Mouse (Mus musculus) ES-Bruce4 (cell line): ENCODE results near the gene Dtx1. TPM values are rescaled to one million over a fixed set of nuclear protein-coding genes. Genes with fewer than 3 reads are reported as not detected.
A peak's percentile ranks its signal among the peaks of the same experiment; 100 is the strongest.

Experiments
- H3K27ac ChIP-seq: 2 replicates; pipeline ENCODE4 v1.5.1; 2012; ENCODE audit warnings: low read length, inconsistent platforms; ENCODE audit not compliant: insufficient read depth
- H3K27me3 ChIP-seq: 2 replicates; pipeline ENCODE4 v1.6.1; 2012; ENCODE audit warnings: mild to moderate bottlenecking, low read length, inconsistent platforms; ENCODE audit not compliant: control insufficient read depth, poor library complexity, insufficient read depth, severe bottlenecking
- H3K36me3 ChIP-seq: 2 replicates; pipeline ENCODE4 v1.6.1; 2012; ENCODE audit warnings: inconsistent platforms, mild to moderate bottlenecking, low read length, moderate library complexity; ENCODE audit not compliant: control insufficient read depth, poor library complexity, insufficient read depth, severe bottlenecking
- H3K4me1 ChIP-seq: one replicate; pipeline ENCODE4 v1.8.1; 2011; ENCODE audit warnings: low read length; ENCODE audit not compliant: control insufficient read depth, insufficient read depth
- H3K4me3 ChIP-seq: 2 replicates; pipeline ENCODE4 v1.5.1; 2011; ENCODE audit warnings: low read depth, mild to moderate bottlenecking, low read length
- H3K9ac ChIP-seq: 2 replicates; pipeline ENCODE4 v1.6.1; 2012; ENCODE audit warnings: low read depth, mild to moderate bottlenecking, inconsistent platforms; ENCODE audit not compliant: poor library complexity, severe bottlenecking
- H3K9me3 ChIP-seq: replicated peaks from 2 replicates; pipeline ENCODE4 v1.6.1; 2012; ENCODE audit warnings: mild to moderate bottlenecking, low read length, inconsistent platforms; ENCODE audit not compliant: control insufficient read depth, poor library complexity, insufficient read depth, severe bottlenecking
- CTCF ChIP-seq: IDR thresholded peaks from one replicate; pipeline ENCODE4 v1.8.1; 2011; ENCODE audit warnings: low read depth, low read length
- EP300 ChIP-seq: IDR thresholded peaks from 2 replicates; pipeline ENCODE4 v1.6.1; 2011; ENCODE audit warnings: low read depth, low read length; ENCODE audit not compliant: insufficient read depth
- POLR2A ChIP-seq: IDR thresholded peaks from one replicate; pipeline ENCODE4 v1.8.1; 2011; ENCODE audit warnings: low read length; ENCODE audit not compliant: insufficient read depth
- polyA plus RNA-seq: library from polyadenylated mRNA; stranded (reverse); fragments of >200 nt; gene quantifications from 2 replicates; pipeline ENCODE4 v1.2.4, GENCODE M21; 2011; ENCODE audit warnings: low read depth; ENCODE audit not compliant: missing spikeins, insufficient read depth, insufficient read length

Gene Dtx1
- polyA plus RNA-seq, 1 experiment, result 19.1 TPM

DNA sequence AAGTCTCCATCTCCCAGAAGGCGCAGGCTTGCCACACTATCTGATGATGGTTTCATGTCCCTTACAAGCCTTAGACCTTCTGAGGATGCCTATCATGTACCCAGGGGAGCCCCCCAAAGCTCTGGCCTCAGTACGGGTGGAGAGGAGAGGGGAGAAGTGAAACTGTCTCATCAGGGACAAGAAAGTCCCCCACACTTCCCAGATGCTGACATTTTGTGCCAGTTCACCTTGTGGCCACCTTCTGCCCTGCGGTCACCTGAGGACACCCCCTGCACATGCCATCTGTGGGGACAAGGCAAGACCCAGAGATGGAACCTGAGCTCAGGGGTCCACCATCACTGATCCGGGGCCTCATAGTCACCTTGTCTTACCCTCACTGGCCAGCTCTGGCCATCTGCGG, 23.8 kb downstream of the Dtx1 start:
- Histone ChIP-seq H3K9ac (no peak overlapping the region), H3K36me3 (no peaks in the 10 kb centered on the region), H3K4me1 (peaks cover 9% of the 10 kb centered on the region), H3K4me3 (no peak overlapping the region), H3K27ac (no peak overlapping the region), H3K27me3 (no peaks in the 10 kb centered on the region), H3K9me3 (no peaks in the 10 kb centered on the region)
- TF ChIP-seq POLR2A (no peak), EP300 (no peak), CTCF (no peak)

DNA sequence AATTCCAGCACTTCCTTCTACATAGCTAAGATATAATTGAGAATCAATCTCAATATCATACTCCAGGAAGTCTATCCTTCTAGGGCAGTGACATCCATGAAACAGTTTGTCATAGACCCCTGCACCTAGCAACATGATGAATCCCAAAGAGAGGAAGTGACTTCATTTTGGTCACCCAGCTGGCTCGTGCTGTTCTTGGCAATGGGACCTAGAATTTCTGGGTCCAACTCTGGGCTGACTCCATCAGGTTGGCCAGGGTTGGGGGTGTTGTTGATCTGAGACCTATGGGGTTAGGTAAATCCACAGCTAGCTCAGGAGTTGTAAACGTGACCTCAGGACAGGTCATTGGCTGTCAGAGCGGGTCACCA, 24.3 kb downstream of the Dtx1 start:
- Histone ChIP-seq H3K27ac (no peak overlapping the region), H3K4me1 (peaks cover 9% of the 10 kb centered on the region), H3K36me3 (no peaks in the 10 kb centered on the region), H3K9ac (no peak overlapping the region), H3K9me3 (no peaks in the 10 kb centered on the region), H3K4me3 (no peak overlapping the region), H3K27me3 (no peaks in the 10 kb centered on the region)
- TF ChIP-seq EP300 (no peak), CTCF (no peak), POLR2A (no peak)

DNA sequence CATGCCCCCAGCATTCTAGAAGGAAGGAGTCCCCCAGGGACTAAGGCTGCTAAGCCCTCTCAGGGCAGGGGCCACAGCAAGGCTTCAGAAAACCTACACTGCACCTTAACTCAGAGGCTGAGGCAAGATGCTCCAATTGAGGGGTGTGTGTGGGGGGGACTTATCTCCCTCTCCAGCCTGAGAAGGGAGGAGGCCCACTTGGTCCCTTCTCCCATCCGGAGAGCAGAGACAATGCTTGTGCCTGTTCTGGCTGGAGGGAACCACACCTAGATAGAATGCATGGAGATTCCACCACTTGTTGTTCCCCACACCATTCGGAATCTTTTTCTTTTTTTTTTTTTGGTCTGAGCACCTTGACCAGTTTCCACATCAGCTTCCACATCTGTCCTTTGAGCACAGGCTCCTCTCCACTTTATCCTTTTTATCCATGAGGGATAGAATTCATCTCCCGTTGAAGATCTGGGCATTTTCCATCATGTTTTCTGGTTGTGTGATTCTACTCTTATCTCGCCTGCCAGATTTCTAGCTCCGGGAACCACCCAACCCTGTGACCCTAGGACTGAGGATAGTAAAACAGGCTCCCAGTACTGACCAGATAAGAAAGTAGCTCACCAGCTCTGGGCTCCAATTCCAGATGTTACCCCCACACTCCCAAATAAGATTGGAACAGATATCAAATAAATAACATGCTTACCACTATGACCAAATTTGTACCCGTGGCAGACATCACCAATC, 24.8 kb downstream of the Dtx1 start:
- H3K27ac ChIP-seq, result no peak overlapping the region
- H3K27me3 ChIP-seq, result no peaks in the 10 kb centered on the region
- H3K36me3 ChIP-seq, result no peaks in the 10 kb centered on the region
- no peaks in the 10 kb centered on the region for H3K9me3 ChIP-seq
- TF ChIP-seq CTCF, result no peak
- H3K4me1 ChIP-seq, result peaks cover 9% of the 10 kb centered on the region
- no peak overlapping the region for H3K4me3 ChIP-seq
- no peak overlapping the region for H3K9ac ChIP-seq

DNA sequence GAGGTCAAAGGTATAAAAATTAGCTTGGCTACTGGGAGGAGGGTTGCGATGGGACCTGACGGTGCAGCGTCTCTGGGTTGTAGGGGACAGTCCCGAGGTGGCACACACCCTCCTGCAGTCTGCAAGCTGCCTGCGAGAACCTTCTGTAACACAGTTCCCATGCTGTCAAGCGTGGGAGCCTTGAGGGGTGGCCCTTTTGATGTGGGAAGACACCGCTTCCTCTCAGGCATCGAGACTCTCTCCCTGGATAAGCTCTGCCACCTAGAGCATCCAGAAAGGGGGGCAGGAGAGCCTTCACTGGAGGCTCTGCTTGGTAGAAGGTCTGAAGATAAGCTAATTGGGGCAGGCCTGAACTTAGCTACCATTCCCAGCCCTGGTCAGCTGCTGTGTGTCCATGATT, 26.0 kb downstream of the Dtx1 start:
- no peak overlapping the region for H3K9ac ChIP-seq
- no peak overlapping the region for H3K4me3 ChIP-seq
- no peaks in the 10 kb centered on the region for H3K36me3 ChIP-seq
- peaks cover 9% of the 10 kb centered on the region for H3K4me1 ChIP-seq
- no peaks in the 10 kb centered on the region for H3K9me3 ChIP-seq
- no peaks in the 10 kb centered on the region for H3K27me3 ChIP-seq
- TF ChIP-seq EP300 (no peak), CTCF (no peak), POLR2A (no peak)
- H3K27ac ChIP-seq, result no peak overlapping the region

DNA sequence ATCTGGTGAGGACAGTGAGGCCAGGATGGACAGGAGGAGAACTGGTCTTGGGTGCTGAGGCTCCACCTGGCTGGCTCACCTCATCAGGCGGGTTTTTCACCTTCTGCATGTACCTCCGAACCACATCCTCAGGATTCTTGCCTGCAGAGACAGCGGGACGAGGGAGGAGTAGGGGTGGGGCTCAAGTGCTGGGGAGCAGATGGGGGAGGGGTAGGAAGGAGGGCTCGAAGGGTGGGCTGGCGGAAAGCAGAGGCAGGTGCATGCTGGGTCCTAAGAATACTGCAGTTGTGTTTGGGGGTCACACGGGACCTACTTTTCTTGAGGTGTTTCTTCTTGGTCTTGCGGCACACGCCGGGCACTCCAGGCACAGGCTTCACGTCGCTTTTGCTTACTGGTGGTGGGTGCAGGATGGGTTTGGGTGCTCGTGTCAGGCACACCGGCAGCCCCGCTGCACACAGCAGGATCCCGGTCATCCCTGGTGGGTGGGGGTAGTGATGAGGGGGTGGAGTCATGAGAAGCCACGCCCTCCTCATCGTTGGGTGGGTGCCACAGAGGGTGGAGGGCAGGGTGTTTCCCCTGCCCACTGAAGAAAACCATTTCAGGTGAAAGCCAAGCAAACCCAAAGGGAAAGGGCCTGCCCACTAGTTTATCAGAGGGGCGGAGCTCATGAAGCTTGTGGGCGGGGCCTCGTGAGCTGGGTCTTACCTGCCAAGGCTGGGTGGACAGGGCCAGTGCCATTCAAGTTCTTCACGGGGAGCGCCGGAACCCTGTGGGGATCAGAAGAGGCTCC, 28.6 kb downstream of the Dtx1 start:
- peaks cover 7% of the 10 kb centered on the region for H3K4me1 ChIP-seq

DNA sequence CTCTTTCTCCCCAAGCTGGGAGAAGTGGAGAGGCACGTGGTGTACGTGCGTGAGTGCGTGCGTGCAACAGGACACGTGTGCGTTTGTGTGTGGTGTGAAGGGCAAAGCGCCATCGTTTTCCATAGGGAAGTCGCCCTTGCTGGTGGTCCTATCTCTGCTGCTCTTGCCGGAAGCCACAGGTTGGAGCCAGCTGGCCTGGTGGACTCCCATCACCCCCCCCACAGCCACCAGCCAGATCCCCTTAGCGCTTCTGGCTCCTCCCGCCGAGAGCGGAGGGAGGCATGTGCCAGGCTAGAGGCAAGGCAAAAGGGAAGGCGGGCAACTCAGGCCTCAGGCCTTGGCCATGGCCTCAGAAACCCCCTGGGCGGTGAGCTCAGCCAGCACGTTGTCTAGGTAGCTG, 30.8 kb downstream of the Dtx1 start:
- peak overlapping the region; percentile 52 for H3K4me3 ChIP-seq
- no peak overlapping the region for H3K27ac ChIP-seq

More for the DNA sequence above, 28.6 kb downstream of the Dtx1 start:
- H3K4me3 ChIP-seq, result peak overlapping the region; percentile 83
- no peak for TF ChIP-seq POLR2A
- no peak for TF ChIP-seq CTCF
- TF ChIP-seq EP300, result peak; percentile 47; the same call in 1 of the 2 replicates
- H3K9ac ChIP-seq, result peak overlapping the region; percentile 42; the same call in 1 of the 2 replicates
- no peak overlapping the region for H3K27ac ChIP-seq
- no peaks in the 10 kb centered on the region for H3K9me3 ChIP-seq
- no peaks in the 10 kb centered on the region for H3K36me3 ChIP-seq
- H3K27me3 ChIP-seq, result no peaks in the 10 kb centered on the region

More for the DNA sequence above, 30.8 kb downstream of the Dtx1 start:
- Histone ChIP-seq H3K9ac (peak overlapping the region; percentile 12), H3K36me3 (no peaks in the 10 kb centered on the region), H3K27me3 (no peaks in the 10 kb centered on the region), H3K4me1 (no peaks in the 10 kb centered on the region), H3K9me3 (no peaks in the 10 kb centered on the region)
- TF ChIP-seq CTCF, result no peak
- no peak for TF ChIP-seq POLR2A
- no peak for TF ChIP-seq EP300
